Mouse (Mus musculus): ENCODE data around the gene Chpt1. TPM values are rescaled to one million over a fixed set of nuclear protein-coding genes. Genes with fewer than 3 reads are reported as not detected.

Chpt1 gene
- polyA plus RNA-seq, 1 experiment from 2014 or later, result 20.6 TPM

Other genes with a start within 250 kb of the Chpt1 start
- gene Dram1, start 125.0 kb downstream of the Chpt1 start, polyA plus RNA-seq (2014; fragmentation: Nextera tagmentation; extraction: Ambion mirVana), result 0.34 and 0.76 TPM in 2 replicates
- 6.5 and 7.0 TPM in 2 replicates for gene Gnptab, start 124.9 kb downstream of the Chpt1 start, polyA plus RNA-seq (2014; fragmentation: Nextera tagmentation; extraction: Ambion mirVana)
- gene Sycp3, start 44.5 kb downstream of the Chpt1 start, polyA plus RNA-seq (2014; fragmentation: Nextera tagmentation; extraction: Ambion mirVana), result 0.19 TPM in 1 of 2 replicates, not detected in the other
- gene Mybpc1, start 101.1 kb upstream of the Chpt1 start, polyA plus RNA-seq (2014; fragmentation: Nextera tagmentation; extraction: Ambion mirVana), result 2.1 and 2.9 TPM in 2 replicates
- gene Spic, start 180.9 kb upstream of the Chpt1 start, polyA plus RNA-seq (2014; fragmentation: Nextera tagmentation; extraction: Ambion mirVana), result not detected in 2 replicates
- gene Arl1, start 226.8 kb upstream of the Chpt1 start, polyA plus RNA-seq (2014; fragmentation: Nextera tagmentation; extraction: Ambion mirVana), result 165 and 178 TPM in 2 replicates